15 mouse cellular contexts compared by ENCODE assay signal in the genomic region with DNA sequence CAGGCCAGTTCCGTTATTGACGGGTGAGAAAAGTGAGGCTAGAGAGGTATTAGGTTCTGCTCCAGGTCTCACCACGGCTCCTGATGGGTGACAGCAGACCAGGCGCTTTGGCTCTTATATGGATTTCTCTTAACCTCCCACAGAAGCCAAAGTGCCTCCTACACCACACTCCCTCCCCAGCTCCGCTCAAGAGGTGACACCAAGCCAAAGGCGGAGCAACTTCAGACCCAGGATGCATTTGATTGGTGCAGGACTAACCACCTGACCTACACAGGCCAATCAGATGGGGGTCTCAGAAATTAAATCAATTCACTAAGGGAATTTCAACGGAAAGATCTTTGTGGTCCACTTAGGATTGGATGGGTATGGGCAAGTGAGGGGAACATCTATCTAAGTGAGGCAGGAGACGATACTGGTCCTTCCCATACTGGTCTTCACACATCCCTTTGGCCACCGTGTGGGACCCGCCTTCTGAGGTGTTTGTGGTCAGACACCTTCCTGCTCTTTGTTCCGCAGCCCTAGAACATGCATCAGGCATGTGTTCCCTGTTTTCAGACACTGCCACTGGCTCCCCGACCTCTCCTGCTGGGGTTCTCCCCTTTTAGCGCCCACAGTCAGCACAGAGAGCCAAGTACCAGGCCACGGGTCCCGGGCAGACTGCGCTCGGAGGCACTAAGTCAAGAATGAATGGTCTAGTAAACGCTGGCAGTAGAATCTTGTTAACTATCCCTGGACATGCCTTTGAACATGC.
"Had no signal": no experiment of that assay in that cellular context is flagged by ENCODE, and none has a peak within 500 bp of the region (broad histone marks: within the 10 kb centered on the region; RNA-seq: fewer than 3 reads in every experiment).

No protein-coding gene starts in this region.

- H3K27me3 ChIP-seq: limb, embryonic 15.5 days; stomach, embryonic 15.5 days had no signal

- H3K9ac ChIP-seq: limb, embryonic 15.5 days; liver, embryonic 12.5 days; lung, embryonic 14.5 days; midbrain, embryonic 12.5 days; neural tube, embryonic 13.5 days; stomach, embryonic 15.5 days had no signal

- H3K4me1 ChIP-seq: midbrain, embryonic 12.5 days; neural tube, embryonic 13.5 days had no signal

- H3K4me3 ChIP-seq: limb, embryonic 15.5 days; liver, embryonic 12.5 days; megakaryocyte, embryonic 14.5 days; midbrain, embryonic 12.5 days; neural tube, embryonic 13.5 days; stomach, embryonic 15.5 days had no signal

- ATAC-seq: liver, embryonic 12.5 days; midbrain, embryonic 16.5 days had no signal

- H3K9me3 ChIP-seq: limb, embryonic 15.5 days; liver, embryonic 12.5 days; megakaryocyte, embryonic 14.5 days; stomach, embryonic 15.5 days had no signal

- H3K36me3 ChIP-seq: limb, embryonic 15.5 days; liver, embryonic 12.5 days; midbrain, embryonic 12.5 days; neural tube, embryonic 13.5 days; stomach, embryonic 15.5 days had no signal

- DNase-seq: kidney, adult 8-10 months; kidney, postnatal 14 days; lung, embryonic 14.5 days; lung, postnatal 10 days; lung, postnatal 4 days; retina, postnatal 1 day; right cerebral cortex, postnatal 14 days; thymus, postnatal 4 days had no signal

- H3K4me2 ChIP-seq: limb, embryonic 15.5 days; liver, embryonic 12.5 days; lung, embryonic 14.5 days; midbrain, embryonic 12.5 days; neural tube, embryonic 13.5 days; stomach, embryonic 15.5 days had no signal

- H3K27ac ChIP-seq: limb, embryonic 15.5 days; liver, embryonic 12.5 days; midbrain, embryonic 12.5 days; neural tube, embryonic 13.5 days; stomach, embryonic 15.5 days had no signal
